Mouse (Mus musculus) E14TG2a.4 (cell line): ENCODE measurements at regions not wholly inside any gene's neighbourhood (a gene's known extent, or its start where the extent isn't known, plus 50 kb on each side); places are given as distances from the start of the nearest gene placed in this dataset.

ENCODE experiments used
- CTCF ChIP-seq: conservative IDR thresholded peaks from 2 replicates; pipeline ENCODE4 v1.5.1; 2014; ENCODE audit warnings: low read length
- NANOG ChIP-seq: IDR thresholded peaks from 2 replicates; pipeline ENCODE4 v1.6.1; 2014; ENCODE audit warnings: borderline replicate concordance, low read length, mixed read lengths
- POU5F1 ChIP-seq: IDR thresholded peaks from 2 replicates; pipeline ENCODE4 v1.6.1; 2014; ENCODE audit warnings: low read length, borderline replicate concordance

DNA sequence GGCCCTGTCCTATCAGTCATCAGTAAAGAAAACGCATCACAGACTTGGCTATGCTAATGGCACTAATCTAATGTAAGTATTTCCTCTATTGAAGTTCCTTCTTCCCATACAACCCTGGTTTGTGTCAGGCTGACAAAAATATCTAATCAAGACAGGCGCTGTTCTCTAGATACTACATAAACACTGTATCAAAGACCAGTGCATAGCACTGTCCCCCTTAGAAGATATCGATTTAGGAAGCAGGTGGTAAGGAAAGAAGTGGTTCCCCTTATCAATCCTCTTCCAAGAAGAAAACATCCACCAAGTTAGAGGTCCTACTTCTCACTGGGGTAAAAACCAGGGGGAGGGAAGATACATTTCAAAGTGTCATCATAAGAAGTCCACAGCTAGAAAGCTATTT lies 97.5 kb downstream of the Rchy1 start:
- TF ChIP-seq CTCF = no peak
- TF ChIP-seq POU5F1 = no peak
- TF ChIP-seq NANOG = no peak
